Mouse (Mus musculus) adrenal gland, adult 2 months (tissue): ENCODE results near the gene Acsbg1. TPM values are rescaled to one million over a fixed set of nuclear protein-coding genes. Genes with fewer than 3 reads are reported as not detected.
"Not testable (repeated sequence)": the region's sequence is repeated elsewhere in the genome, so short reads cannot be mapped to it uniquely, and the experiment has no call there.

ENCODE experiments used
- DNase-seq: peaks from one replicate; pipeline ENCODE4 v3.0.0; 2021
- long read RNA-seq: library from polyadenylated mRNA; stranded (forward); transcript quantifications from one replicate; pipeline ENCODE4 v2.0.0, GENCODE M21; 2021
- polyA plus RNA-seq: library from polyadenylated mRNA; depleted of rRNA; stranded (reverse); fragments of >200 nt; gene quantifications from 2 replicates; pipeline ENCODE4 v1.2.3, GENCODE M21; 2012; rRNA removed
- total RNA-seq, 2 experiments: library from RNA; stranded (reverse); gene quantifications; 2 replicates each; pipeline ENCODE4 v1.2.3; 2021

The Acsbg1 gene
- total RNA-seq (100 to 1,000 TPM; 144 to 285 TPM), polyA plus RNA-seq (126 and 247 TPM in 2 replicates)
- long read RNA-seq, transcript Acsbg1-201 (14 exons, 2,880 nt), result major isoform, 532 of 605 reads
- long read RNA-seq, partial matches to known transcripts, result 43 of 605 reads
- long read RNA-seq, other reads (novel, unspliced or antisense), result 30 of 605 reads

GRCm38 (mm10) chr9:54661605-54662377 lies at the start of gene Acsbg1:
Gene Acsbg1 (minus strand): TSS chr9:54661870.
- DNase-seq, result peak; percentile 74

GRCm38 (mm10) chr9:54708085-54708484 lies 46.4 kb upstream of the Acsbg1 start:
- DNase-seq, result no peak

- no peak for DNase-seq
These were observed 45.8 kb upstream of the Acsbg1 start for GRCm38 (mm10) chr9:54707288-54707999.

- no peak for DNase-seq
These were observed 43.9 kb upstream of the Acsbg1 start for GRCm38 (mm10) chr9:54705561-54705960.

GRCm38 (mm10) chr9:54704361-54704760 lies 42.7 kb upstream of the Acsbg1 start:
- no peak for DNase-seq

GRCm38 (mm10) chr9:54702581-54702980 lies 40.9 kb upstream of the Acsbg1 start:
- DNase-seq, result no peak

- no peak for DNase-seq
These were observed 39.1 kb upstream of the Acsbg1 start for GRCm38 (mm10) chr9:54700746-54701145.

- DNase-seq, result no peak
These were observed 38.5 kb upstream of the Acsbg1 start for GRCm38 (mm10) chr9:54700174-54700475.

GRCm38 (mm10) chr9:54699345-54700173 lies 37.9 kb upstream of the Acsbg1 start:
- DNase-seq, result peak; percentile 92

- no peak for DNase-seq
These were observed 37.3 kb upstream of the Acsbg1 start for GRCm38 (mm10) chr9:54699087-54699344.

GRCm38 (mm10) chr9:54698318-54699086 lies 36.8 kb upstream of the Acsbg1 start, which contains the start of gene Dnaja4:
Gene Dnaja4 (plus strand): TSS chr9:54698873.
- no peak for DNase-seq

- peak; percentile 46 for DNase-seq
These were observed 29.7 kb upstream of the Acsbg1 start for GRCm38 (mm10) chr9:54691241-54691805.

GRCm38 (mm10) chr9:54690697-54691096 lies 29.0 kb upstream of the Acsbg1 start:
- not testable (repeated sequence) for DNase-seq

GRCm38 (mm10) chr9:54689446-54689845 lies 27.8 kb upstream of the Acsbg1 start:
- no peak for DNase-seq

GRCm38 (mm10) chr9:54687246-54688236 lies 25.9 kb upstream of the Acsbg1 start:
- no peak for DNase-seq

- no peak for DNase-seq
These were observed 22.3 kb upstream of the Acsbg1 start for GRCm38 (mm10) chr9:54683814-54684605.

GRCm38 (mm10) chr9:54682846-54683245 lies 21.2 kb upstream of the Acsbg1 start:
- no peak for DNase-seq

GRCm38 (mm10) chr9:54676531-54676986 lies 14.9 kb upstream of the Acsbg1 start:
- peak; percentile 84 for DNase-seq

- DNase-seq, result no peak
These were observed 12.2 kb upstream of the Acsbg1 start for GRCm38 (mm10) chr9:54673887-54674286.
